Mouse (Mus musculus): Measurements from ENCODE around the gene Lemd2. TPM values are rescaled to one million over a fixed set of nuclear protein-coding genes. Genes with fewer than 3 reads are reported as not detected.

Gene Lemd2
- polyA plus RNA-seq, 1 experiment: 48.4 TPM

- peaks cover 8% of the 10 kb centered on the region; the same call in 1 of the 2 replicates for H3K4me1 ChIP-seq (ENCODE audit: control insufficient read depth, insufficient read depth, low read length)
- whole genome bisulfite sequencing: 51% methylated on average over 4 of the region's 4 CpGs
These were observed 60.1 kb downstream of the Lemd2 start for GRCm38 (mm10) chr17:27144152-27144551.

DNA sequence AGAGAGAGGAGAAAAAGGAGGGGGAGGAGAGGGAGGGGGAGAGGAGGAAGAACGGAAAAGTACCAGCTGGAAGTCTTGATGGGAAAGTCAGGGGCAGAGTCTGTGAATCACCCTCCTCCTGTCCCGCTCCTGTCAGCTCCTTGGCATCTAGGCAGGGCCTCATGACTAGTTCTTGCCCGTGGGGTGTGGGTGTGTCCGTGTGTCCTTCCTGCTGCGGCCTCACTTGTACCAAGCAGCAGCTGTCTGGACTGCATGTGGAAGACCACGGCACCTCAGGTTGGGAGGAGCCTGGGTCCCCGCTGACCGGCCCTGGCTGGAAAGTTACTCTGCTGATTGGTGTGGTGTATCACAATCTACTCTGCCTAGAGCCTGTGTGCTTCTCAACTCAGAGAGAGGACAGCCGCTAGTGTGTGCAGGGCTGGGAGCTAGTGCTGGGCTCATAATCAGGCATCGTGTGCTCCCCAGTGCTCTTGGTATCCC, 62.3 kb downstream of the Lemd2 start:
- Histone ChIP-seq H3K36me3 (ENCODE audit: control insufficient read depth, insufficient read depth, low read length) (no peaks in the 10 kb centered on the region), H3K27me3 (replicated peaks; ENCODE audit: control insufficient read depth, insufficient read depth, low read length) (no peaks in the 10 kb centered on the region), H3K27ac (ENCODE audit: insufficient read depth, low read depth, low read length) (no peak overlapping the region), H3K4me1 (ENCODE audit: control insufficient read depth, insufficient read depth, low read length) (peaks cover 8% of the 10 kb centered on the region; the same call in 1 of the 2 replicates), H3K4me3 (ENCODE audit: insufficient read depth, low read depth, low read length) (no peak overlapping the region)
- peak; percentile 64 for DNase-seq
- TF ChIP-seq POLR2A (IDR thresholded peaks at IDR 0.05; ENCODE audit: low read depth, low read length) (no peak), CTCF (conservative IDR thresholded peaks at IDR 0.05; ENCODE audit: insufficient read depth, insufficient read length, low read depth, low read length) (no peak)
- 21% methylated on average over 10 of the region's 10 CpGs for WGBS

More at GRCm38 (mm10) chr17:27144152-27144551, 60.1 kb downstream of the Lemd2 start:
- no peak overlapping the region for H3K27ac ChIP-seq (ENCODE audit: insufficient read depth, low read depth, low read length)
- no peaks in the 10 kb centered on the region for H3K27me3 ChIP-seq (replicated peaks; ENCODE audit: control insufficient read depth, insufficient read depth, low read length)
- DNase-seq: no peak
- no peak overlapping the region for H3K4me3 ChIP-seq (ENCODE audit: insufficient read depth, low read depth, low read length)
- H3K36me3 ChIP-seq (ENCODE audit: control insufficient read depth, insufficient read depth, low read length): no peaks in the 10 kb centered on the region
- no peak for TF ChIP-seq CTCF (conservative IDR thresholded peaks at IDR 0.05; ENCODE audit: insufficient read depth, insufficient read length, low read depth, low read length)
- TF ChIP-seq POLR2A (IDR thresholded peaks at IDR 0.05; ENCODE audit: low read depth, low read length): no peak

DNA sequence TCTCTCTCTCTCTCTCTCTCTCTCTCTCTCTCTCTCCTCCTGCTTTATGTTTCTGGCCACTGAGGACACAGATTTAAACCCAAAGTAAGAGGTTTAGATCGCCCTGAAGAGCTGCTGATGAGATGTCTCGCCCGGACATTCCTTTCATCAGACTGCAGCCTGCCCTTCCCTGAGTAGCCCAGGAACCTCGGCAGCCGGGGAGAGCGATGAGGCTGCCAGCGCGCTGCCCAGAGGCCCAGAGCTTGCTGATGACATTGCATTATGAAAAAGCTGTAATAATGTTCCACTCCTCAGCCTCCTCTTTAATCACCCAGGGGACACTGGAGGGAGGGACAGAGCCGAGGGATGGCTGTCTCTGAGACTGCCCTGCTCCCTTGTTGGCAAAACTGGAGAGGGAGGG, 64.0 kb downstream of the Lemd2 start:
- Histone ChIP-seq H3K4me1 (ENCODE audit: control insufficient read depth, insufficient read depth, low read length) (peaks cover 6% of the 10 kb centered on the region; the same call in 1 of the 2 replicates), H3K27ac (ENCODE audit: insufficient read depth, low read depth, low read length) (no peak overlapping the region), H3K36me3 (ENCODE audit: control insufficient read depth, insufficient read depth, low read length) (no peaks in the 10 kb centered on the region), H3K4me3 (ENCODE audit: insufficient read depth, low read depth, low read length) (no peak overlapping the region), H3K27me3 (replicated peaks; ENCODE audit: control insufficient read depth, insufficient read depth, low read length) (no peaks in the 10 kb centered on the region)
- 69% methylated on average over 9 of the region's 9 CpGs for WGBS
- TF ChIP-seq CTCF (conservative IDR thresholded peaks at IDR 0.05; ENCODE audit: insufficient read depth, insufficient read length, low read depth, low read length): no peak
- TF ChIP-seq POLR2A (IDR thresholded peaks at IDR 0.05; ENCODE audit: low read depth, low read length): no peak
- DNase-seq: no peak

Other genes with a start within 250 kb of the Lemd2 start
- gene Zbtb9, start 231.3 kb downstream of the Lemd2 start, polyA plus RNA-seq (2012; rRNA removed): 6.5 and 10.0 TPM in 2 replicates
- 36.6 and 39.4 TPM in 2 replicates for gene Bak1, start 175.5 kb downstream of the Lemd2 start, polyA plus RNA-seq (2012; rRNA removed)
- 4.4 and 6.9 TPM in 2 replicates for gene Itpr3, start 147.2 kb downstream of the Lemd2 start, polyA plus RNA-seq (2012; rRNA removed)
- 208 and 218 TPM in 2 replicates for gene Uqcc2, start 70.6 kb downstream of the Lemd2 start, polyA plus RNA-seq (2012; rRNA removed)
- gene Ip6k3, start 36.7 kb downstream of the Lemd2 start, polyA plus RNA-seq (2012; rRNA removed): 0.79 and 1.1 TPM in 2 replicates